Mouse (Mus musculus): ENCODE measurements around the gene Homer2. TPM values are rescaled to one million over a fixed set of nuclear protein-coding genes. Genes with fewer than 3 reads are reported as not detected.

The Homer2 gene
- polyA plus RNA-seq, 1 experiment from 2014 or later: 19.5 TPM

- Histone ChIP-seq H3K4me1 (ENCODE audit: control insufficient read depth, insufficient read depth, low read length) (peaks cover 3% of the 10 kb centered on the region; the same call in 1 of the 2 replicates), H3K4me3 (ENCODE audit: low read depth, low read length) (peak overlapping the region; percentile 79), H3K36me3 (ENCODE audit: control insufficient read depth, insufficient read depth, low read length) (no peaks in the 10 kb centered on the region), H3K9me3 (ENCODE audit: control insufficient read depth, low read depth, low read length) (no peaks in the 10 kb centered on the region), H3K4me2 (replicated peaks; ENCODE audit: low read depth, low read length) (peak overlapping the region; percentile 35), H3K27me3 (ENCODE audit: control insufficient read depth, insufficient read depth, low read length) (no peaks in the 10 kb centered on the region), H3K27ac (ENCODE audit: low read length) (no peak overlapping the region), H3K9ac (replicated peaks; ENCODE audit: low read depth, low read length) (peak overlapping the region; percentile 68; the same call in 1 of the 2 replicates)
- WGBS: 5% methylated on average over 5 of the region's 5 CpGs
- no peak for ATAC-seq (ENCODE audit: insufficient number of reproducible peaks, insufficient read depth, low FRiP score, low read depth)
These were observed 136.6 kb downstream of the Homer2 start for GRCm38 (mm10) chr7:81570752-81571107.

- Histone ChIP-seq H3K4me2 (replicated peaks; ENCODE audit: low read depth, low read length) (no peak overlapping the region), H3K27me3 (ENCODE audit: control insufficient read depth, insufficient read depth, low read length) (no peaks in the 10 kb centered on the region), H3K4me1 (ENCODE audit: control insufficient read depth, insufficient read depth, low read length) (peaks cover 3% of the 10 kb centered on the region; the same call in 1 of the 2 replicates), H3K27ac (ENCODE audit: low read length) (no peak overlapping the region), H3K36me3 (ENCODE audit: control insufficient read depth, insufficient read depth, low read length) (no peaks in the 10 kb centered on the region), H3K4me3 (ENCODE audit: low read depth, low read length) (no peak overlapping the region), H3K9ac (replicated peaks; ENCODE audit: low read depth, low read length) (no peak overlapping the region), H3K9me3 (ENCODE audit: control insufficient read depth, low read depth, low read length) (no peaks in the 10 kb centered on the region)
- WGBS: 90% methylated on average over 3 of the region's 3 CpGs
- ATAC-seq (ENCODE audit: insufficient number of reproducible peaks, insufficient read depth, low FRiP score, low read depth): no peak
These were observed 137.1 kb downstream of the Homer2 start for GRCm38 (mm10) chr7:81570271-81570670.

DNA sequence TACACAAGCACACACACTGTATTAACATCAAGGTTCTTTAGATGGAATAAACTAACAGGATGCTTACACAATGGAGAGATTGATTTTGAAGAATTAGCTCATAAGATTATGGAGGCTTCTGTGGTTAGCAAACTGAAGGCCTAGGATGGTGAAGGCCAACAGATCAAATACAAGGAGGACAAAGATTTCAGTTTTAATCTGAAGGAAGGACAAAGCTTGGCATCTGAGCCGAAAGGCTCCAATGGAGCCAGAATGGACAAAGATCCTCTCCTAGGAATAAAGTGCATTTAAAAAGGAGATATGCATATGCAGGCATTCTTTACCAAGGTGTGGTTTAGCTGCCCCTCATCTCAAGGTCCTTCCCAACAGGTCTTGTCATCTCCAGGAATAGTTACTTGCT, 137.5 kb downstream of the Homer2 start:
- Histone ChIP-seq H3K36me3 (ENCODE audit: control insufficient read depth, insufficient read depth, low read length) (no peaks in the 10 kb centered on the region), H3K27me3 (ENCODE audit: control insufficient read depth, insufficient read depth, low read length) (no peaks in the 10 kb centered on the region), H3K4me3 (ENCODE audit: low read depth, low read length) (no peak overlapping the region), H3K4me2 (replicated peaks; ENCODE audit: low read depth, low read length) (no peak overlapping the region), H3K4me1 (ENCODE audit: control insufficient read depth, insufficient read depth, low read length) (peaks cover 3% of the 10 kb centered on the region; the same call in 1 of the 2 replicates), H3K9me3 (ENCODE audit: control insufficient read depth, low read depth, low read length) (no peaks in the 10 kb centered on the region), H3K27ac (ENCODE audit: low read length) (no peak overlapping the region), H3K9ac (replicated peaks; ENCODE audit: low read depth, low read length) (no peak overlapping the region)
- ATAC-seq (ENCODE audit: insufficient number of reproducible peaks, insufficient read depth, low FRiP score, low read depth): no peak
- 85% methylated on average over 1 of the region's 1 CpGs for WGBS

- Histone ChIP-seq H3K9ac (replicated peaks; ENCODE audit: low read depth, low read length) (no peak overlapping the region), H3K4me1 (ENCODE audit: control insufficient read depth, insufficient read depth, low read length) (no peaks in the 10 kb centered on the region; the same call in 1 of the 2 replicates), H3K27ac (ENCODE audit: low read length) (no peak overlapping the region), H3K9me3 (ENCODE audit: control insufficient read depth, low read depth, low read length) (no peaks in the 10 kb centered on the region), H3K4me2 (replicated peaks; ENCODE audit: low read depth, low read length) (no peak overlapping the region), H3K36me3 (ENCODE audit: control insufficient read depth, insufficient read depth, low read length) (no peaks in the 10 kb centered on the region), H3K4me3 (ENCODE audit: low read depth, low read length) (no peak overlapping the region), H3K27me3 (ENCODE audit: control insufficient read depth, insufficient read depth, low read length) (no peaks in the 10 kb centered on the region)
- ATAC-seq (ENCODE audit: insufficient number of reproducible peaks, insufficient read depth, low FRiP score, low read depth): no peak
- WGBS: 87% methylated on average over 5 of the region's 5 CpGs
These were observed 139.9 kb downstream of the Homer2 start for GRCm38 (mm10) chr7:81567396-81567795.

- Histone ChIP-seq H3K27ac (ENCODE audit: low read length) (no peak within 1 kb of the TSS), H3K4me3 (ENCODE audit: low read depth, low read length) (no peak within 1 kb of the TSS), H3K27me3 (ENCODE audit: control insufficient read depth, insufficient read depth, low read length) (no peaks in the 10 kb centered on the region), H3K9me3 (ENCODE audit: control insufficient read depth, low read depth, low read length) (no peaks in the 10 kb centered on the region), H3K4me2 (replicated peaks; ENCODE audit: low read depth, low read length) (no peak within 1 kb of the TSS), H3K36me3 (ENCODE audit: control insufficient read depth, insufficient read depth, low read length) (no peaks in the 10 kb centered on the region), H3K4me1 (ENCODE audit: control insufficient read depth, insufficient read depth, low read length) (no peaks in the 10 kb centered on the region), H3K9ac (replicated peaks; ENCODE audit: low read depth, low read length) (no peak within 1 kb of the TSS)
- WGBS: 86% methylated on average over 9 of the region's 9 CpGs
- ATAC-seq (ENCODE audit: insufficient number of reproducible peaks, insufficient read depth, low FRiP score, low read depth): no peak
These were observed 140.4 kb downstream of the Homer2 start, which contains the start of gene Fsd2 for GRCm38 (mm10) chr7:81566892-81567291. Fsd2 (minus strand) TSS chr7:81566944.

GRCm38 (mm10) chr7:81566332-81566731, 141.0 kb downstream of the Homer2 start:
- Histone ChIP-seq H3K27me3 (ENCODE audit: control insufficient read depth, insufficient read depth, low read length) (no peaks in the 10 kb centered on the region), H3K4me1 (ENCODE audit: control insufficient read depth, insufficient read depth, low read length) (no peaks in the 10 kb centered on the region), H3K9ac (replicated peaks; ENCODE audit: low read depth, low read length) (no peak overlapping the region), H3K9me3 (ENCODE audit: control insufficient read depth, low read depth, low read length) (no peaks in the 10 kb centered on the region), H3K4me2 (replicated peaks; ENCODE audit: low read depth, low read length) (no peak overlapping the region), H3K4me3 (ENCODE audit: low read depth, low read length) (no peak overlapping the region), H3K27ac (ENCODE audit: low read length) (no peak overlapping the region), H3K36me3 (ENCODE audit: control insufficient read depth, insufficient read depth, low read length) (no peaks in the 10 kb centered on the region)
- 74% methylated on average over 4 of the region's 4 CpGs for WGBS
- ATAC-seq (ENCODE audit: insufficient number of reproducible peaks, insufficient read depth, low FRiP score, low read depth): no peak

- H3K36me3 ChIP-seq (ENCODE audit: control insufficient read depth, insufficient read depth, low read length): no peaks in the 10 kb centered on the region
- no peak overlapping the region for H3K4me3 ChIP-seq (ENCODE audit: low read depth, low read length)
- H3K4me2 ChIP-seq (replicated peaks; ENCODE audit: low read depth, low read length): no peak overlapping the region
- H3K27ac ChIP-seq (ENCODE audit: low read length): no peak overlapping the region
- WGBS: 51% methylated on average over 7 of the region's 7 CpGs
- no peak overlapping the region for H3K9ac ChIP-seq (replicated peaks; ENCODE audit: low read depth, low read length)
- H3K9me3 ChIP-seq (ENCODE audit: control insufficient read depth, low read depth, low read length): no peaks in the 10 kb centered on the region
- no peak for ATAC-seq (ENCODE audit: insufficient number of reproducible peaks, insufficient read depth, low FRiP score, low read depth)
- H3K27me3 ChIP-seq (ENCODE audit: control insufficient read depth, insufficient read depth, low read length): no peaks in the 10 kb centered on the region
- H3K4me1 ChIP-seq (ENCODE audit: control insufficient read depth, insufficient read depth, low read length): no peaks in the 10 kb centered on the region
These were observed 141.8 kb downstream of the Homer2 start for GRCm38 (mm10) chr7:81565381-81566055.

DNA sequence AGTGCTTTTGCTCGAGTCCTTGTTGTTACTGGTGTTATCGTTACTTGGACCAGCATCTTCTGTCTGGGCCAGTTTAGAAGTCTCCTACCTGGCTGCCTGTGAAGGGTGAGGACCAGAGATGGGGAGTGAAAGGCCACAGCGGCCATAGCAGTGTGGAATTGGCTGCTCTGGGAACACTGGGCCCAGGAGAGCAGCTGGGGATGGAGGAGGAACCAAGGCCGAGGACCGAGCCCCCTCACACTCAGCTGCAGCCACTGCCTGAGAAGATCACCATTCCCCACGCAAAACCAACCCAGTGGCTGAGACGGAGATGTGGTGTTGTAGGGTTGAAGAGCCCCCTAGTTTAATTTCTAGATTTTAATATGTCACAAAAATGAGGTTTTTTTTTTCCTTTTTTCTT, 142.6 kb downstream of the Homer2 start:
- no peaks in the 10 kb centered on the region for H3K4me1 ChIP-seq (ENCODE audit: control insufficient read depth, insufficient read depth, low read length)
- no peak overlapping the region for H3K27ac ChIP-seq (ENCODE audit: low read length)
- H3K27me3 ChIP-seq (ENCODE audit: control insufficient read depth, insufficient read depth, low read length): no peaks in the 10 kb centered on the region
- no peak for ATAC-seq (ENCODE audit: insufficient number of reproducible peaks, insufficient read depth, low FRiP score, low read depth)
- H3K9me3 ChIP-seq (ENCODE audit: control insufficient read depth, low read depth, low read length): no peaks in the 10 kb centered on the region
- no peak overlapping the region for H3K4me3 ChIP-seq (ENCODE audit: low read depth, low read length)
- H3K9ac ChIP-seq (replicated peaks; ENCODE audit: low read depth, low read length): no peak overlapping the region
- H3K36me3 ChIP-seq (ENCODE audit: control insufficient read depth, insufficient read depth, low read length): no peaks in the 10 kb centered on the region
- H3K4me2 ChIP-seq (replicated peaks; ENCODE audit: low read depth, low read length): no peak overlapping the region
- 71% methylated on average over 7 of the region's 7 CpGs for WGBS

- ATAC-seq (ENCODE audit: insufficient number of reproducible peaks, insufficient read depth, low FRiP score, low read depth): no peak
- Histone ChIP-seq H3K27ac (ENCODE audit: low read length) (no peak overlapping the region), H3K4me2 (replicated peaks; ENCODE audit: low read depth, low read length) (no peak overlapping the region), H3K4me3 (ENCODE audit: low read depth, low read length) (no peak overlapping the region), H3K36me3 (ENCODE audit: control insufficient read depth, insufficient read depth, low read length) (no peaks in the 10 kb centered on the region), H3K4me1 (ENCODE audit: control insufficient read depth, insufficient read depth, low read length) (no peaks in the 10 kb centered on the region), H3K9ac (replicated peaks; ENCODE audit: low read depth, low read length) (no peak overlapping the region), H3K27me3 (ENCODE audit: control insufficient read depth, insufficient read depth, low read length) (no peaks in the 10 kb centered on the region), H3K9me3 (ENCODE audit: control insufficient read depth, low read depth, low read length) (no peaks in the 10 kb centered on the region)
- WGBS: 75% methylated on average over 4 of the region's 4 CpGs
These were observed 143.8 kb downstream of the Homer2 start for GRCm38 (mm10) chr7:81563506-81564015.

All from stomach, embryonic 14.5 days (tissue).